Mouse (Mus musculus) B cell, adult 67 days (primary cell): ENCODE data around the gene Ift140. TPM values are rescaled to one million over a fixed set of nuclear protein-coding genes. Genes with fewer than 3 reads are reported as not detected.

Experiments used
- total RNA-seq, 2 experiments: library from RNA; stranded (reverse); gene quantifications; 4 replicates each; pipeline ENCODE4 v1.2.4; 2023

Ift140 gene
- 10 to 100 TPM; 63.5 to 65.4 TPM for total RNA-seq

GRCm38 (mm10) chr17:25015655-25016291 lies at the start of gene Ift140, which contains the start of gene Cramp1l:
Gene Ift140, plus strand, starts transcription at chr17:25016085.
Gene Cramp1l, minus strand, starts transcription at chr17:25015788.

GRCm38 (mm10) chr17:25083444-25083931 lies 67.6 kb downstream of the Ift140 start, which contains the start of gene Tmem204:
Gene Tmem204, minus strand, starts transcription at chr17:25083591.

DNA sequence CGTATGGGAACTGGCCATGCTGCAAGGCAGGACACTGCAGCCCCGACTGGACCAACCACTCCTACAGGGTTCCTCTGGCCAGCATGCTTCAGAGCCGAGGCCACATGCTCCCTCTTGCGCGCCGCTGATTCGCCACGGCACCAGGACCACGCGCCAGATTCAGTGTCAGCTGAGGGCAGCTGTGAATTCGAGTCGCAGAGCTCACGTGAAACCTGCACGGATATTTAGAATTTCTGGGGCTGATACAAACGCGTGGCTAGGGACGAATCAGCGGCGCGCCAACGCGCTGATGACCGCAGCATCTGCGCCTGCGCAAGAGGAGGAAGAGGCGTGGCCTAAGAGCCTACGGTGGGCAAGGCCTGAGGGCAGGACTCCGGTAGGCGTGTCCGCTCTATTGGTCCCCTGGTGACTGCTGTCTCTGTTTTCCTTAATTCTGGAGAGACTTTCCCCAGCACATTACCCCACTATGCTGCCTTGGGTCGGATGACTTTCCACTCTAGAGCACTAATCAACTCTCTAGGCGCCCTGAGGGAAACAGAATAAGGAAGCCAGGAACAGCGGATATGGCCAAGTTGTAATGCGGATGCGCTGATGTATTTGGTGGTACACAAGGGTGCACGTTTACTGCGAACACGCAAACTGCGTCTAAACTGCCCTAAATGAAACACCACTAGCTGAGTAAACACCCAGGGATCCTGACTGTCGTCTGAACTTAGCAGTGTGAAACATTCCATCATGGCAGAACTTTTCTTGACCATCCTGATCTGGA lies 100.0 kb downstream of the Ift140 start, which contains the start of gene Telo2:
TSS of gene Telo2 (minus strand) at position 304 of the 769 bp plus-strand sequence.

GRCm38 (mm10) chr17:25120406-25120805 lies 104.5 kb downstream of the Ift140 start, which contains the start of gene Ptx4:
Gene Ptx4, plus strand, starts transcription at chr17:25120760.

GRCm38 (mm10) chr17:25133275-25133698 lies 117.4 kb downstream of the Ift140 start, which contains the start of gene Clcn7:
Gene Clcn7, plus strand, starts transcription at chr17:25133391.

Other genes starting within 250 kb of the Ift140 start
- not detected for gene Meiob, start 211.8 kb upstream of the Ift140 start, total RNA-seq
- gene Hagh, start 175.9 kb upstream of the Ift140 start, total RNA-seq, result 10 to 100 TPM; 29.9 to 32.6 TPM
- 1 to 10 TPM; 1.8 to 2.6 TPM for gene Fahd1, start 165.7 kb upstream of the Ift140 start, total RNA-seq
- 1 to 10 TPM in 1 of 2 experiments, under 1 TPM in 1; 0.80 to 1.3 TPM for gene Igfals, start 150.1 kb upstream of the Ift140 start, total RNA-seq
- 10 to 100 TPM; 61.9 to 68.8 TPM for gene Nubp2, start 129.7 kb upstream of the Ift140 start, total RNA-seq
- gene Spsb3, start 129.4 kb upstream of the Ift140 start, total RNA-seq, result 10 to 100 TPM; 36.0 to 40.1 TPM
- gene Eme2, start 121.0 kb upstream of the Ift140 start, total RNA-seq, result 10 to 100 TPM; 68.9 to 86.2 TPM
- 10 to 100 TPM; 25.7 to 31.4 TPM for gene Mrps34, start 121.0 kb upstream of the Ift140 start, total RNA-seq
- gene Nme3, start 119.6 kb upstream of the Ift140 start, total RNA-seq, result 10 to 100 TPM; 31.9 to 34.5 TPM
- gene Mapk8ip3, start 79.1 kb upstream of the Ift140 start, total RNA-seq, result 100 to 1,000 TPM; 234 to 243 TPM
- 10 to 100 TPM; 40.5 to 45.8 TPM for gene Jpt2, start 55.4 kb upstream of the Ift140 start, total RNA-seq
- 10 to 100 TPM; 36.0 to 42.6 TPM for gene Cramp1l, start 297 bp upstream of the Ift140 start, total RNA-seq
- not detected for gene Tmem204, start 67.5 kb downstream of the Ift140 start, total RNA-seq
- 10 to 100 TPM; 42.1 to 47.6 TPM for gene Telo2, start 99.9 kb downstream of the Ift140 start, total RNA-seq
- gene Ptx4, start 104.7 kb downstream of the Ift140 start, total RNA-seq, result not detected
- gene Clcn7, start 117.3 kb downstream of the Ift140 start, total RNA-seq, result 10 to 100 TPM; 39.5 to 41.6 TPM
- gene Ccdc154, start 146.4 kb downstream of the Ift140 start, total RNA-seq, result under 1 TPM; 0.30 to 0.38 TPM
- gene Gm38655, start 159.4 kb downstream of the Ift140 start, total RNA-seq, result not detected
- gene BC003965, start 168.5 kb downstream of the Ift140 start, total RNA-seq, result 10 to 100 TPM; 17.6 to 19.4 TPM
- gene Unkl, start 172.3 kb downstream of the Ift140 start, total RNA-seq, result 10 to 100 TPM; 43.1 to 45.2 TPM
- gene Gnptg, start 224.0 kb downstream of the Ift140 start, total RNA-seq, result 10 to 100 TPM; 21.9 to 24.3 TPM
- 10 to 100 TPM; 16.7 to 22.5 TPM for gene Tsr3, start 224.1 kb downstream of the Ift140 start, total RNA-seq
- gene Baiap3, start 240.3 kb downstream of the Ift140 start, total RNA-seq, result 1 to 10 TPM in 1 of 2 experiments, under 1 TPM in 1; 0.39 to 2.0 TPM